Mouse (Mus musculus) liver, embryonic 14.5 days (tissue): ENCODE data around the gene Larp1b. TPM values are rescaled to one million over a fixed set of nuclear protein-coding genes. Genes with fewer than 3 reads are reported as not detected.

ENCODE experiments used
- ATAC-seq: fragments of 200-750 bp; cut with Nextera tagmentation; 2 replicates; pipeline ENCODE4 v1.8.0; 2017; ENCODE audit warnings: moderate number of reproducible peaks, mild to moderate bottlenecking, moderate library complexity; ENCODE audit not compliant: insufficient read depth
- DNase-seq, 3 experiments: peaks; one replicate each; pipeline ENCODE4 v3.0.0-alpha.2; 2012 to 2013; ENCODE audit warnings: low read depth in 3 of 3, low spot score in 3 of 3
- H3K27ac ChIP-seq: fragments of 300-500 bp; sonication (generic); 2 replicates; pipeline ENCODE4 v1.5.1; 2014; ENCODE audit warnings: moderate library complexity, mild to moderate bottlenecking, control low read depth, inconsistent platforms
- H3K27me3 ChIP-seq: fragments of 300-500 bp; sonication (generic); 2 replicates; pipeline ENCODE4 v1.6.1; 2014; ENCODE audit warnings: mild to moderate bottlenecking, low read length, moderate library complexity; ENCODE audit not compliant: control insufficient read depth, insufficient read depth
- H3K36me3 ChIP-seq: fragments of 300-500 bp; sonication (generic); replicated peaks from 2 replicates; pipeline ENCODE4 v1.6.1; 2014; ENCODE audit warnings: low read depth; ENCODE audit not compliant: control insufficient read depth, insufficient read depth
- H3K4me1 ChIP-seq, 2 experiments: fragments of 200-500 bp in 1 of 2; fragments of 300-500 bp in 1 of 2; sonication (generic) in 1 of 2; replicated peaks; 2 replicates each; pipeline ENCODE4 v1.6.1; 2012 to 2014; ENCODE audit warnings: antibody characterized with exemption in 1 of 2, inconsistent platforms in 1 of 2, low read length in 1 of 2; ENCODE audit not compliant: control insufficient read depth in 2 of 2, insufficient read depth in 2 of 2
- H3K4me2 ChIP-seq: fragments of 300-500 bp; sonication (generic); 2 replicates; pipeline ENCODE4 v1.6.1; 2014; ENCODE audit warnings: low read depth, mild to moderate bottlenecking, control low read depth, moderate library complexity
- H3K4me3 ChIP-seq, 2 experiments: fragments of 200-500 bp in 1 of 2; fragments of 300-500 bp in 1 of 2; sonication (generic) in 1 of 2; 2 replicates each; pipeline ENCODE4 v1.5.1; 2012 to 2014; ENCODE audit warnings: low read depth in 2 of 2, low read length in 2 of 2, mild to moderate bottlenecking in 2 of 2, control low read depth in 1 of 2, inconsistent platforms in 1 of 2, moderate library complexity in 1 of 2; ENCODE audit not compliant: insufficient read depth in 1 of 2
- H3K9ac ChIP-seq: fragments of 300-500 bp; sonication (generic); replicated peaks from 2 replicates; pipeline ENCODE4 v1.6.1; 2014; ENCODE audit warnings: mild to moderate bottlenecking, control low read depth, moderate library complexity
- H3K9me3 ChIP-seq: fragments of 300-500 bp; sonication (generic); 2 replicates; pipeline ENCODE4 v1.6.1; 2016; ENCODE audit warnings: low read length, mixed read lengths; ENCODE audit not compliant: control insufficient read depth
- CTCF ChIP-seq: IDR thresholded peaks from 2 replicates; pipeline ENCODE4 v1.5.1; 2016; ENCODE audit warnings: antibody characterized with exemption, low read depth, control low read depth
- EP300 ChIP-seq: IDR thresholded peaks from 2 replicates; pipeline ENCODE4 v1.6.1; 2016; ENCODE audit warnings: antibody characterized with exemption, low read depth
- WGBS: fragments of 180-500 bp; shearing (Covaris S2); extraction: QIAGEN DNeasy Blood & Tissue Kit; methylation state at CpG from one replicate; pipeline ENCODE4 v1.1.7; 2014; ENCODE audit not compliant: insufficient replicate concordance; 5-methylcytosine and 5-hydroxymethylcytosine counted together
- polyA plus RNA-seq, 2 experiments: library from polyadenylated mRNA; depleted of rRNA in 1 of 2; stranded (reverse) in 1 of 2; unstranded in 1 of 2; fragments of >200 nt; fragmentation: Nextera tagmentation in 1 of 2; extraction: Ambion mirVana in 1 of 2; gene quantifications; 2 replicates each; pipeline versions ENCODE4 v1.2.1 to v1.2.3; 2012 to 2014

Larp1b gene
- polyA plus RNA-seq, 2 experiments: 7.5 to 9.0 TPM

DNA sequence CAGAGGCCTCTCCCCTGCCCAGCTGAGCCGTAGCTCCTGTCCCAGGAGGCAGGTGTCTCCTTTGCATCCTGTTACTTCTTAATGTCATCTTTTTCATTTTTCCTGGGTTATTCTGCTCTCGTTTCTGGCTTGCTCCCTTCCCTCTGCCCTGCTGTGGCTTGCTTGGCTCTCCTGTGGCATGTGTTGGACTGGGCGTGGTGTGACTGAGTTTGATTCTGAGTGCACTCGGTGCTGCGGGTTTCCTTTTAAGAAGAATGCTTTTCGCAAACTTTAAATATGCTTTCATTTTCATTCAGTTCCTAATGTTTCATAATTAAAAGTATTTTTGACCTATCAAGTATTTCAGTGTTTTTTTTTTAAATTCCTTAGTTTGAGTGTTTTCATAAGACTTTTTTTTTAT lies 65.3 kb downstream of the Larp1b start:
- WGBS: 65% methylated on average over 6 of the region's 6 CpGs
- no peak for ATAC-seq
- H3K27me3 ChIP-seq: no peaks in the 10 kb centered on the region
- H3K4me1 ChIP-seq: peaks cover 0 to 2% of the 10 kb centered on the region in 2 experiments; a peak in 2 of 4 replicates
- no peak overlapping the region for H3K9ac ChIP-seq
- no peak for DNase-seq
- TF ChIP-seq EP300: no peak
- TF ChIP-seq CTCF: no peak
- H3K36me3 ChIP-seq: no peaks in the 10 kb centered on the region
- no peak overlapping the region for H3K27ac ChIP-seq
- no peaks in the 10 kb centered on the region for H3K9me3 ChIP-seq
- H3K4me2 ChIP-seq: no peak overlapping the region
- no peak overlapping the region for H3K4me3 ChIP-seq

GRCm38 (mm10) chr3:41018022-41018608 lies 68.5 kb downstream of the Larp1b start:
- no peaks in the 10 kb centered on the region for H3K4me1 ChIP-seq
- no peak overlapping the region for H3K27ac ChIP-seq
- no peak overlapping the region for H3K4me3 ChIP-seq
- DNase-seq (no peak), ATAC-seq (no peak)
- TF ChIP-seq EP300 (no peak), CTCF (no peak)
- no peak overlapping the region for H3K4me2 ChIP-seq
- H3K27me3 ChIP-seq: no peaks in the 10 kb centered on the region
- H3K36me3 ChIP-seq: no peaks in the 10 kb centered on the region
- no peaks in the 10 kb centered on the region for H3K9me3 ChIP-seq
- WGBS: 52% methylated on average over 3 of the region's 3 CpGs
- no peak overlapping the region for H3K9ac ChIP-seq

GRCm38 (mm10) chr3:41020687-41021086 lies 71.1 kb downstream of the Larp1b start:
- H3K4me1 ChIP-seq: no peaks in the 10 kb centered on the region
- H3K9me3 ChIP-seq: no peaks in the 10 kb centered on the region
- TF ChIP-seq CTCF (no peak), EP300 (no peak)
- no peaks in the 10 kb centered on the region for H3K27me3 ChIP-seq
- no peak for ATAC-seq
- H3K4me2 ChIP-seq: no peak overlapping the region
- no peak overlapping the region for H3K9ac ChIP-seq
- no peak for DNase-seq
- H3K36me3 ChIP-seq: no peaks in the 10 kb centered on the region
- H3K27ac ChIP-seq: no peak overlapping the region
- H3K4me3 ChIP-seq: no peak overlapping the region
- WGBS: 53% methylated on average over 7 of the region's 7 CpGs

GRCm38 (mm10) chr3:41021980-41022379 lies 72.4 kb downstream of the Larp1b start:
- Histone ChIP-seq H3K27me3 (no peaks in the 10 kb centered on the region), H3K4me3 (no peak overlapping the region), H3K9me3 (no peaks in the 10 kb centered on the region), H3K36me3 (no peaks in the 10 kb centered on the region), H3K4me2 (no peak overlapping the region), H3K4me1 (no peaks in the 10 kb centered on the region), H3K27ac (no peak overlapping the region), H3K9ac (no peak overlapping the region)
- TF ChIP-seq EP300 (no peak), CTCF (no peak)
- ATAC-seq (no peak), DNase-seq (no peak)
- WGBS: 58% methylated on average over 6 of the region's 6 CpGs

- Histone ChIP-seq H3K27ac (no peak overlapping the region), H3K9ac (no peak overlapping the region), H3K4me3 (no peak overlapping the region), H3K4me1 (no peaks in the 10 kb centered on the region), H3K4me2 (no peak overlapping the region), H3K9me3 (no peaks in the 10 kb centered on the region), H3K27me3 (no peaks in the 10 kb centered on the region), H3K36me3 (no peaks in the 10 kb centered on the region)
- WGBS: 58% methylated on average over 1 of the region's 1 CpGs
- DNase-seq (no peak), ATAC-seq (no peak)
- no peak for TF ChIP-seq CTCF
- no peak for TF ChIP-seq EP300
These were observed 81.1 kb downstream of the Larp1b start for GRCm38 (mm10) chr3:41030705-41031104.
